Mouse (Mus musculus): ENCODE measurements at regions not wholly inside any gene's neighbourhood (a gene's known extent, or its start where the extent isn't known, plus 50 kb on each side); places are given as distances from the start of the nearest gene placed in this dataset.

DNA sequence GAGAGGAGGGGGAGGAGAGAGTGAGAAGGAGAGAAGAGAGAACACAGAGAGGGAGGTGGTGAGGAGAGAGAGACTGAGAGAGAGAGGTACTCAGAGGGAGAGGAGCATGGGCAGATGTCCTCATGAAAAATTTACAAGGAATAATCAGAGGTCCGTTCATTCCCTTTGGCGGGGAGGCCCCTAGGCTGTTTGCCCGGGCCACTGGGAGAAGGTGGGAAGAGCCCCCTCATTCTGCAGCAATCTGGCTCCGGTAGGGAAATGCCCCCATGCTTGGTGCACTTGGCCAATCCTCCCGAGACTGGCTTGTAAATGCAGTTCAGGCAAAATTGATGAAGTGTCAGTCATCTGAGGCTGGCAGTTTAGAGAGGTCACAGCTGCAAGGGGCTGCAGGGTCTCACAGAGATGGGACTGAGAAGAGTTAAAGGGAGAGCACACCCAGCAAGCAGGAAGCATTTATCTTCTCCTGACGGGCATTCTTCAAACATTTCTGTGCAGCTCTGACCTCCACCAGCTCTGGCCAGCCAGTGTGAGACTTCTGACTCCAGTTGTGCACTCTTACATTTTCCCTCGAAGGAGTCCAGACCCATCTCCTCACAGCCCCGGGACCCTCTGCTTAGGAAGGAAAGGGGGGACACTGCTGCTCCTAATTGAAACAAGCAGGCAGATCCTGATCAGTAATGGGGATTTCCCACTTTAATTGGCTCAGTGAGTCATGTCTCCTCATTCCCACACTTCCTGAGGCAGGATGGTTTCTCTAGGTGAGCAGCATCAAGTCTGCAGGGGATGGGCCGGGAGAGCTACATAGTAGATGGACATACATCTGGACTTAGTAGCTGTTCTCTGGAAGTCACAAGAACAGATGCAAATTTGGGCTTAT is 65.5 kb downstream of the Cmpk2 start:
- DNase-seq (ENCODE audit: low spot score): no peak

GRCm38 (mm10) chr12:26533641-26534151 is 64.7 kb downstream of the Cmpk2 start:
- no peak for DNase-seq (ENCODE audit: low spot score)

GRCm38 (mm10) chr12:26532823-26533640 is 64.0 kb downstream of the Cmpk2 start:
- peak; percentile 71 for DNase-seq (ENCODE audit: low spot score)

DNA sequence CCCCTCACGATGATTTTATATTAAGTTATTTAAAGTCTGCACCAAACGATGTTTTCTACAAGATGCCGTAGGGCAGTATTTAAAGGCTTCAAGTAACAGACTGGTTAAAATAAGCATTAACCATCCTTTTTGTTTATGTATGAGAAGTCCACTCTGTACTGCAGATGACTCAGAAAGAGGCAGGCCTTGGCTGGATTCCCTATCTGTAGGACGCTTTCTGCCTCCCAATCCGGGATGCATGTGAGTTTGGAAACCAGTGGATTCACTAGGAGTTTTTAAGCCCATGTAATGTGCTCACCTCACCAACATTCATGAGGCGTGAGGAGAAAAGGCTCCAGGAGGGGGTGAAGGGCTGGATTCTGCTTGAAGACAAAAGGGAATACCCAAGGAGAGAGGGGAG is 63.1 kb downstream of the Cmpk2 start:
- DNase-seq (ENCODE audit: low spot score): no peak
